Mouse (Mus musculus): ENCODE measurements around the gene Gpbar1.

DNA sequence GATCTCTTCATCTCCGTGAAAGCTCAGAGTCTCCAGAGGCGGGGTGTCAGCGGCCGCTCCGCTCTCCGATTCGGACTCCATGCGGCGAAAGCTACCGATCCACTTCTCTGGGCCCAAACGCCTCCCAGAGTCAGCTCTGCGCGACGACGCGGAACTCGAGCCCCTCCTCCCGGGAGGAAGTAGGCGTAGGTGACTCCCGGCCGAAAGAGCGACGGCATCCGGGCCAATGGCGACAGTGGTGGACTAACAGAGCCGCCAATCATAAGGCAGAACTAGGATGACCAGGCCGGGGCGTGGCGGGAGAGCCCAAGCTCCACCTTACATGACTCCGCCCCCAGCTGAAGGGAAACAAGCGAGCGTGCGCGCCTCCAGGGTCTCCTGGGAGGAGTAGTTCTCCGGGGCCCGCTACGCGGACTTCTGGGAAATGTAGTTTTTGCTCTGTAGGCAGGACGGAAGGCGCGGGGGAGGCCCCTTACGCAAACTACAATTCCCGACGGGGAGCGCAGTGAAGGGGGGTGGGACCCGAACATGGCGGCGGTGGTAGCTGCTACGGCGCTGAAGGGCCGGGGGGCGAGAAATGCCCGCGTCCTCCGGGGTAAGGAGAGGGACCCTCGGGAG lies 6.3 kb downstream of the Gpbar1 start, which contains the start of the genes Aamp and Pnkd:
- TF ChIP-seq CTCF (IDR thresholded peaks at IDR 0.05; ENCODE audit: low read depth, low read length) (0 out of 2 replicates have a peak, but pooled peaks have one; percentile 19), POLR2A (IDR thresholded peaks at IDR 0.05; ENCODE audit: extremely low read depth, insufficient read depth, low read length) (peak; percentile 85)
